Mouse (Mus musculus) left cerebral cortex, postnatal 25 days (tissue): Measurements from ENCODE around the gene Rcc1l. TPM values are rescaled to one million over a fixed set of nuclear protein-coding genes. Genes with fewer than 3 reads are reported as not detected.

Source experiments
- DNase-seq, 2 experiments: peaks; one replicate each; pipeline ENCODE4 v3.0.0; 2022; ENCODE audit warnings: low spot score in 2 of 2, mixed read lengths in 1 of 2
- intact Hi-C: fragments of 180-260 bp; cut with DNase I; formaldehyde crosslinking; loops from one replicate; pipeline ENCODE4 v1.15.1; 2025
- total RNA-seq, 2 experiments: library from RNA; stranded (reverse); gene quantifications; 2 replicates each; pipeline ENCODE4 v1.2.3; 2021

Rcc1l gene
- total RNA-seq, 2 experiments from 2014 or later, result 15.2 to 17.2 TPM

DNA sequence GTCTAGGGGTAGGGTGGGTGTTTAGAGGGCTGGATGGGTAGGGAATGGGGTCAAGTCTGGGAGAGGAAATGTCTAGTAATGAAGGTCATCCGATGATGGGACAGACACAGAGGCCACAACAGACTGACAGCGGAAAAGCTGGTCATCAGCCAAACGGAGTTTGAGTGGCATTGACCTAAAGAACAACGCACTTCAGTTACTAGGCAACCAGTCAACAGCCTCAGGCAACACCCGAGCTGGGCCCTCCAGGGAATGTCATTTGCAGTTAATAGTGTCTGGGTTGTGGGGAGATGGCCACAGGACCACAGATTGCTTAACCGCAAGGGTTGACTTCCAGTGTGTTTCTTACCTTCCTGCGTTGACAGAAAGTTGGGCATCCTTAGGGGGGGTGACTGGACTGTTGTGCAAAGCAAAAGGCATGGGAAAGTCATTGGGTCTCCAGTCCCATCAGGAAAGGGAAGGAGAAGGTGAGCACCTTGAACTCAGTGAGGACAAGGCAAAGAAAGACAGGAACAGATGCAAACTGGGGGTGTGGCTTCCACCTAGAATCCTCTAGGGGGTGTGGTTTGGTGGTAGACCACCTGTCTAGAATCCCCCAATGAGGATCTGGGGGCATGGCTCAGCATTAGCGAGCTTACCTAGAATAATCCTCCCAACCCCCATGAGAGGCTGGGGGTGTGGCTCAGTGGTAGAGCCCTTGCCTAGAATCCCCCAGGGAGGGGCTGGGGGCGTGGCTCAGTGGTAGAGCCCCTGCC is 55.3 kb downstream of the Rcc1l start:
- DNase-seq, result no peak
- intact Hi-C loops, result no loop called here

DNA sequence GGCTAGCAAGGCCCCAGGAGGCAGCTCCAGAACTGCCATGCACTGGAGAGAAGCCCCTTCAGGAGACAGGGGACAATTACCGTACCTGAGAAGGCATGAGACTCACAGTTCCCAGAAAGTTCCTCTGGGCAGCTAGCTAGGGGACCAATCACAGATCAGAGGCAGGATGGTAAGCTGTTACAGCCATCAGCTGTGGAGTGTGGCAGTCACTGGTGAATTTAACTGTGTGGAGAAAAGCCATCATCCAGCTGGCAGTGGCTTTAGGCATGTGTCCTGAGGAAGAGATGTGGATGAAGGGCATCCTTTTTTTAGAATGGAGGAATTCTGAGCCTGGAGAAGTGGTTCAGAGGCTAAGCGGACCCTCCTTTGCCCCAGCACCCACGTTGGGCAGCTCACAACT is 56.4 kb downstream of the Rcc1l start:
- no peak for DNase-seq
- intact Hi-C loops, result no loop called here

DNA sequence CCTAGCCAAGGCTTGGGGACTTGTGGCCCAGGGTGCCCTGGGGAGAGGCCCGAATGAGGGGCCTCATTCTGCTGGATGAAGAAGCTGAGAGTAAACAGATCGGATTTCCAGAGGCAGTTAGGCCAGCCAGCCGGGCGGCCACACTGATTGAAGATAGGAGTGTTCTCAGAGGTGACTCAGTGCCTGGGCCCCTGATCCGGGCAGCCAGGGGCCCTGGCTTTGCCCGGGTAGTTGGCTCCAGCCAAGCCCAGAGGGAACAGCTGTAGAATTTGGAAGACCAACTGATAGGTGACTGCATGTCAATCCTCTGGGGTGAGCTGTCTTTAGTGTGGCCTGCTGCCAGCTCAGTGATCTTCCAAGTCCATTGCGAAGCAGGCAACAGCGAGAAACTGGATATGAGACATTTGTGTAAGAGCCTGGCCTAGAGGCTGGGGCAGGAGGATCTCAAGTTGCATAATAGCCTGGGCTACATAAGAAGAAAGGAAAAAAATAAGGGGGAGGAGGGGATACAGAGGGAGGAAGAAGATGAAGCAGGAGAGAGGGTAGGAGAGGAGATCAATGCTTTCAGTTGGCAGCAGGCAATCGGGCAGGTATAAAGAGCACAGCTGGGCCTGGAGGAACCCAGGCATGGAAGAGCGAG is 57.0 kb downstream of the Rcc1l start:
- intact Hi-C loops, result no loop called here
- DNase-seq, result no peak

DNA sequence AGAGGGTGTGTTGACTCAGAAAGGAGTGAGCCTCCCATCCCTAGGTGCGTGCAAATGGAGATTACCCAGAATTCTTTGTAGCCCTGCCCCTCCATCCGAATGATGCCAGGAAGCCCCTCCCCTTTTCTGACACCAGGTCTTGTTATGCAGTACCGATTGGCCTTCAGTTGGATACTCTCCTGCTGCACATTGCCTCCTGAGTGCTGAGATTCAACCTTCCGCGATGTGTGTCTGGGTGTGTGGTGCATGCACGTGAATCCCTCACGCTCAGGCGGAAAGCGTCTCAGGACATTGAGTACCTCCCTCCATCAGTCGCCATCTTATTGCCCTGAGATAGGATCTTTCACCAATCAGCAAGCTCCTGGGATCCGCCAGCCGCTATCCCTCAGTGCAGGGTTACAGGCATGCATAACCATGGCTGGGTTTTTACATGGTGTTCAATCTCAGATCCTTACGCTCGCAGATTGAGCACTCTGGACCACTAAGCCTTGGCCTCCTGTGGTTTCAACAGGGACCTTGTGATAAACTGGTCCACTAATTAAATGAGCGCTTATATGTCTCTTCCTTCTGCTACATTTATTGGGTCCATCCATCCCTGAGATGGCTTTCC is 57.7 kb downstream of the Rcc1l start:
- intact Hi-C loops, result no loop called here

DNA sequence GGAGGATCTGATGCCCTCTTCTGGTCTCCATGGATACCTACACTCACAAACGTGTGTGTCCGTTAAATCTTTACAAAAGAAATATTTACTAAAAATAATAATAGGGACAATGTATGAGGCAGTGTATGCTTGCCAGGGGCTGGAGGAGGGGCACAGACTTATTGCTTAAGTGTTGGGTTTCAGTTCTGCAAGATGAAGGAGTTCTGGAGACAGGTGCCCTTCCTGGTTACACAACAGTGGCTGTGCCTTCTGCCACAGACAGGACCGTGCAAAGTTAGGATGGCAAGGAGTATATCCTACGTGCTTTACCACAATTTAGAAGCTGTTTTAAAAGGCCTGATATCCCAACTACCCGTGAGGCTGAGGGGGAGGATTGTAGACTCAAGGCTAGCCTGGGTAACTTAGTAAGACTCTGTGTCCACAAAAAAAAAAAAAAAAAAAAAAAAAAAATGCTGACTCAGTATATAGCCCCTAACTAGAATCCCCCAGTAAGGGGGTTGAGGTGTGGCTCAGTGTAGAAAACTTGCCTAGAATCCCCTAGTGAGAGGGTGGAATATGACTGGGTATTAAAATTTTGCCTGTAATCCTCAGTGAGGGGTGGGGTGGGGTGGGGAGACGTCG is 60.8 kb downstream of the Rcc1l start:
- DNase-seq, result no peak
- intact Hi-C loops, result no loop called here

More for the DNA sequence above, 57.7 kb downstream of the Rcc1l start:
- DNase-seq, result no peak

DNA sequence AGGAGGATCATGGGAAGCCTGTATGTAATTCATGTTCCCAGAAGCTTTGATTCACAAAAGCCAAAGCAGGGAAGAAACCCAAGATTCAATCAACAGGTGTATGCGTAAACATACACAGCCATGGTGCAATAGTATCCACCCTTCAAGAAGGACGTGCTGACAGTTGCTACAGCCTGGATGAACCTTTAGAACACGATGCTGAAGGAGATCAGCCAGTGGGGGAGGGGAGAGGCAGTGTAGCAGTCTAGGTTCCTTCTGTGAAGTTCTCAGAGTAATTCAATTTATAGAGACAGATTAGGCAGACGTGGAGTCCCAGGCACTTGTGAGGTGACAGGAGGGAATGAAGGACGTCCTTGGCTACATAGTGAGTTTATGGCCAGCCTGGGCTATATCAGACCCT is 61.6 kb downstream of the Rcc1l start:
- no peak for DNase-seq
- intact Hi-C loops, result no loop called here

DNA sequence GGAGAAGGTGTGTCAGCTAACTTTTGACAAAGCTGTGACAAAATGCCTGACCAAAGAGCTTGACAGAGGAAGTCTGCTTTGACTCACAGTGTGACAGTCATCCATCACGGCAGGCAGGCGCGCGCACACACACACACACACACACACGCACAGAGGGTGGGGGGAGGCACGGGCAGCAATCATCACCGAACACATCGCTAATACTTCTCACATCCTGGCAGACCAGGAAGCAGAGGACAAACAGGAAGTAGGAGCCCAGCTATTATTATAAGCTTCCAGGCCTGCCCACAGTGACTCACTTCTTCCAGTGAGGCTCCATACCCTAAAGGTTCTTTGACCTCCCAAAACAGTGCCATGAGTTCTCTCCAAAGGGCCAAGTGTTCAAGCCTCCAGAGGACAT is 70.7 kb downstream of the Rcc1l start:
- no peak for DNase-seq
- intact Hi-C loops, result no loop called here

DNA sequence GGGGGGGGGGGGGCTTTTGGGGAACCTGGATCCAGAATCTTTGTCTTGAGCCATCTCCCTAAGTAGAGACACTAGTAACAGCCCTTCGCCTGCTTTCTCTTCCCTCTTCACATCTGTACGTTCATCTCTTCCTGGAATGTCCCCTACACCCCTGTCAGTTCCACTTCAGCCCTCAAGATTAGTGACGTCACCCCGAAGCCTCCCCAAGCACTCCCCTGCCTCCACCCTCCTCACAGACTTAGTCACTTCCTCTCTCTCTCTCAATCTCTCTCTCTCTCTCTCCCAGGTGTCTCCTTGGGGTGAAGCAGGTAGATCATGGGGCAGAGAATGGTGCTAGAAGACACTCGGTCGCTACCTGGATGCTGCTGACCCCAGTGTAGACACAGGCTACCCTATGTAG is 73.9 kb downstream of the Rcc1l start:
- no peak for DNase-seq
- intact Hi-C loops, result no loop called here

DNA sequence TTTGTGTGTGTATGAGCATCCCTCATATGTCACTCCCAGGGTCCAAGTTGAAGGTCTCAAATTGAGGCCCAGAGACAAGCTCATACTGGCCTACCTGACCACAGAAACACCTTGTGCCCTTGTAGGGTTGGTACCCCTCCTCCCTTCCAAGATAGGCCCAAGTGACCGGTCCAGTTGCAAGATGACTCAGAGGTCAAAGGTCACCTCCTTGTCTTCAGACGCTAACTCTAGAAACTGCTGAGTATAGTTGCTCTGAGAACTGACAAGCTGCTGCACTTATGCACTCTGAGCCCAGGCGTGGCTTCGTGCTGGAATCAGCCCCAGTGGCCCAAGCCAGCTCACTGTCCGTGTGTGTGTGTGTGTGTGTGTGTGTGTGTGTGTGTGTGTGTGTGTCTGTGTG is 74.7 kb downstream of the Rcc1l start:
- intact Hi-C loops, result no loop called here
- no peak for DNase-seq

DNA sequence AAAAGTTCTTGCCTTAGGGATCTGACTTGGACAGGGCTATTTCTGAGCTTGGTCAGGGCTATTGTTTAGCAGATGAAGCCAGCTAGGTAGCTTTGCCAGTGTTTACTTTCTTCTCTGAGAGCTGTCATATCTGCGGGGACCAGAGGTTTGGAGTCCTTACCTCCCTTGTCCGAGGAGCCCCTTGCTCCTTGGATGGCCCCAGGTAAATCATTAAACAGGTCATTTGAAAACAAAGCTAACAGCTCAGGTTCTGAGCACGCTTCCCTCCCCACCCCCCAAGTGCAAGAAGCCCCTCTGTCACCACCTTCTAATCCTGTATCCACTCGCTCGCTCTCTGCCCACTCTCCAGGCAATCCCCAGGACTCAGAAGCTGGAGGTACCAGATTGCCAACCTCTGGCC is 75.3 kb downstream of the Rcc1l start:
- intact Hi-C loops, result no loop called here

DNA sequence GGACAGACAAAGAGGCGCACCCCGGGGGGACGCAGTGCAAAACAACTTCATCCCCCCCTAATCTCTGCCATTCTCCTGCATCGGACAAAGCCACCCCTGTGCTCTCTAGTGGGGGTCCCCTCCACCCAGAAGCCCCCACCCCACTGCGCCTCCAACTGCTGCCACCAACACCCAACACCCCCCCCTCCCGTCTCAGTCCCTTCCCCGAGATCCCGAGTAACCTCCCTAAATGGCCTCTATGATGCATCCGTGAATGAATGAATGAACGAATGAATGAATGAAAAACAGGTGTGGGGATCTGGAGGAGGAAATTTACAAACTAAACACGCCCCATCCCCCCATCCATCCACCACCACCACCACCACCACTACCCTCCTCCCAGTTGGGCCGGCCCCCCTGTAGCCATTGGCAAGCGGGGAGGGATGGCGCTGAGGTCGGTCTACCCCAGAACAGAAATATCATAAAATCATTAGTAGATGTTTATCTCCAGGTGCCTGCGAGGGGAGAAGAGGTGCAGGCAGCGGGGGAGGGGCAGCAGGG is 76.3 kb downstream of the Rcc1l start:
- intact Hi-C loops, result no loop called here
- peak in 1 of 2 experiments; percentile 23 for DNase-seq

More for the DNA sequence above, 75.3 kb downstream of the Rcc1l start:
- DNase-seq, result no peak

DNA sequence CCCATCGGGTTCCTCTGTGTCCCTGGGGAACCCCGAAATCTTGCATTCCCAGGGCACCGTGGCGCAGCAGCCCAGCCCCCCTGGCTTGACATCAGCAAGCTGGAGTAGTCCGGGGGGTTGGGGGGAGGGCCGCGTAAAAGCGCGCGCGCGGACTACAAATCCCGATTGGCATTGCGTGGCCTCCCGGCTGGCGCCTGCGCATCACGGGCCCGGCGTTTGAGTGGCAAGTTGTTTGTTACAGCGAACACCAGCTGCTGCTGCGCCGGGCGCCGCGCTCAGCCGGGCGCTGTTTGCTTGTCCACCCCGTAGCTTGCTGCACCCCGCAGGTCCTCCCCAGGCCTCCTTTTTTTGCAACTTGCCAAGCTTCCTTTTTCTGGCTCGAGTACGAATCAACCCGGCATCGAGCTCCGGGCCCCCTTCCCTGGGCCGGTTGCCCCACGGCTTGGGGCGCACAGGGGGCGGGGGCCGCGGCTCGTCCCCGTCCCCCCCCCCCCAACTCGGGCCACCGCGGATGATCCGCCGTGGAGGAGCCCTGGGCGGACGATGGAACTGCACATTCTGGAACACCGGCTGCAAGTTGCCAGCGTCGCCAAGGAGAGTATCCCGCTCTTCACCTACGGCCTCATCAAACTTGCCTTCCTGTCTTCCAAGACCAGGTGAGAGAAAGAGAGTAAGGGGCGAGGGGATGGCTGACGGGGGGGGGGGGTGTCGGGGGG is 76.9 kb downstream of the Rcc1l start, which contains the start of gene Castor2:
TSS of gene Castor2 (plus strand) at position 216 of the 716 bp plus-strand sequence.
- intact Hi-C loops, result no loop called here
- DNase-seq, result peak; percentile 97 to 99

DNA sequence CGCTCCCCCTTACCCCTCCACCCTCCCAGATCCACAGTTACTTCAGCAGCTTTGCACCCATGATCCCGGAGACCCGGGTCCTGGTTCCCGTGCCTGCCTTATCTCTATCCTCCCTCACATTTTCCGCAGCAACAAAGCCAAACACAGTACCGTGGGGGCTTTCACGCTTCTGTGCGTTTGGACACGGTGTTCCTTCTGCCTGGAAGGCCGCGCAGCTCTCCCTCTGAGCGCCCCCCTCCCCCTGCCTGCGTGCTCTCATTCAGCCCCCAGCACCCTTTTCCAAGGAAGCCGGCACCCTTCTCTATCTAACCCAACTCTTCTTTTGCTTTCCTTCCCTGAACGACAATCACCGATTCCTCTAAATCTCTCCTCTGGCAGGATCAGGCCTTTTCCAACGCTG is 77.6 kb downstream of the Rcc1l start:
- DNase-seq, result peak in 1 of 2 experiments; percentile 48
- intact Hi-C loops, result no loop called here

DNA sequence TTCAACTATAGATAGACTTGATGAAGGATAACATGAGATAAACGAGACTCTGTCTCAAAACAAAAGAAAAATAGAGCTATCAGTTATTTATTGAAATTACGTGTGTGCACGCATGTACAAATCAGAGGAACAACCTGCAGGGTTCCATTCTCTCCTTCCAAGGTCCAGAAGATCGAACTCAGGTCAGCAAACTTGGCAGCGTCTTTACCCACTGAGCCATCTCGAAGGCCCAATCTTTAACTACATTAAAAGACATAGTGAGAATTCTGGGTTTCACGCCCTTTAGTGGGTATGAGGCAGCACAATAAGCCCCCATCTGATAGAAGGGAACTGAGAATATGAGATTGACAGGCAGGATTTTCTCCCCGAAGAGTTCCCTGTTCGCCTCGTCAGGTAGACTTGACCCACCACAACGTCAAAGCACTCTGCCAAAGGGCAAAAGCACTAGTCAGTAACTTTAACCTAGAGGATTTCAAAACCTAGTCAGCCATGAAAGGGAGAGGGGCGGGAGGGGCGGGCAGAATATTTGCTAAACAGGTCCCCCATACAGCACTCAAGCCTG is 78.2 kb downstream of the Rcc1l start:
- intact Hi-C loops, result no loop called here
- no peak for DNase-seq

Other genes with a start within 250 kb of the Rcc1l start
- gene Castor2, start 77.1 kb downstream of the Rcc1l start, total RNA-seq, result 10 to 100 TPM; 76.5 to 78.2 TPM
- 10 to 100 TPM; 15.1 to 16.7 TPM for gene Gtf2ird2, start 7.2 kb upstream of the Rcc1l start, total RNA-seq
- gene Ncf1, start 52.9 kb upstream of the Rcc1l start, total RNA-seq, result 1 to 10 TPM; 5.1 to 7.3 TPM
- gene Gtf2i, start 138.0 kb upstream of the Rcc1l start, total RNA-seq, result 100 to 1,000 TPM; 213 to 217 TPM